Mouse (Mus musculus) ovary, adult 2 months (tissue): ENCODE results near the gene Pan3. TPM values are rescaled to one million over a fixed set of nuclear protein-coding genes. Genes with fewer than 3 reads are reported as not detected.

Experiments
- polyA plus RNA-seq: library from polyadenylated mRNA; depleted of rRNA; stranded (reverse); fragments of >200 nt; gene quantifications from 2 replicates; pipeline ENCODE4 v1.2.3, GENCODE M21; 2012; rRNA removed

The Pan3 gene
- 23.7 and 28.5 TPM in 2 replicates for polyA plus RNA-seq

GRCm38 (mm10) chr5:147429535-147430305, at the start of gene Pan3:
TSS of gene Pan3 (plus strand) at chr5:147430161.

GRCm38 (mm10) chr5:147399843-147400504, 30.0 kb upstream of the Pan3 start, which contains the start of gene Flt3:
TSS of gene Flt3 (minus strand) at chr5:147400489.

Other genes starting within 250 kb of the Pan3 start
- 0.08 TPM in 1 of 2 replicates, not detected in the other for gene Gsx1, start 241.5 kb upstream of the Pan3 start, polyA plus RNA-seq
- gene Pdx1, start 160.2 kb upstream of the Pan3 start, polyA plus RNA-seq, result 0.14 and 0.26 TPM in 2 replicates
- 0.12 TPM in 1 of 2 replicates, not detected in the other for gene Cdx2, start 122.9 kb upstream of the Pan3 start, polyA plus RNA-seq
- 0.47 TPM in 1 of 2 replicates, not detected in the other for gene Urad, start 107.7 kb upstream of the Pan3 start, polyA plus RNA-seq
- gene Flt3, start 29.7 kb upstream of the Pan3 start, polyA plus RNA-seq, result 0.50 TPM in 2 replicates